9 mouse cellular contexts compared by ENCODE assay signal in the genomic region with DNA sequence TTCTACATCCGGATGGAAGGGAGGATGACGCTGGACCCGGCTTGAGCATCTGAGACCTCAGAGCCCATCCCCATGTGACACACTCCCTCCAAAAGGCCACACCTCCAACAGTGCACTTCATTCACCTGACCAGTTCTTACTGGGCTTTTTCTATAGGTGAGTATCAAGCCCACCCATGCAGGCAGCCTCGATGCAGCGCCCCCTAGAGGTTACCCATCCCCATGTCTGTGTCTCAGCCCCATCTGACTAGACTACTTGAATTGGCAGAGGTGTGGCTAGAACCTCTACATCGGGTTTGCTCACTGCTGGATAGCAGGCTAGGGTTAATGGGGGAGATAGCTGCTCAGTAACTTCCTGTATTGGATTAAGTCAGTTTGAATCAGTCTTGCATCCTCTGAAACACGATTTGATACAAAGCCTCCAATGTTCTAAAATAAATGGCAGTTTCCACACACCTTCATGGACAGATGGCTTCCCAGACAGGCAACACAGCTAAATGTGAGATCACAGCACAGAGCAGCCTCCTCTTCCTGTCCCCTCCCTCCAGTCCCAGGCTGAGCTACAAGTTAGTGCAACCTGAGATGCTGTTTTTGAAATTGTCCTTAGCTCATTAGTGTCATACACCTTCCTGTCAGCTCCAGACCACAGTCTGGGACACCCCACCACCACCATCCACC.
DNase-seq lines count a peak whose midpoint lies in the region; ATAC-seq and TF ChIP-seq lines count a peak whose summit lies in the region.
"Had no signal": no experiment of that assay in that cellular context is flagged by ENCODE, and none has a peak within 500 bp of the region (broad histone marks: within the 10 kb centered on the region; RNA-seq: fewer than 3 reads in every experiment).

No protein-coding gene starts in this region.

- TF ChIP-seq POLR2A in kidney, adult 2 months (IDR thresholded peaks at IDR 0.05; ENCODE audit: low read depth, low read length), result no peak
- TF ChIP-seq POLR2A in testis, adult 2 months (IDR thresholded peaks at IDR 0.05; ENCODE audit: control insufficient read depth, low read depth, low read length), result no peak

- no peak for DNase-seq in kidney, adult 2 months
- no peak for DNase-seq in testis, postnatal 10 days (ENCODE audit: low spot score)
- DNase-seq in embryonic facial prominence, embryonic 14.5 days (ENCODE audit: low spot score), result no peak
- peak; percentile 78 for DNase-seq in telencephalon, adult 2 months (ENCODE audit: low read depth, low spot score)
- DNase-seq in adrenal gland, adult 8-10 months, result no peak

- no peak overlapping the region for H3K4me3 ChIP-seq in kidney, embryonic 16.5 days (ENCODE audit: low read length)
- H3K4me3 ChIP-seq in kidney, adult 2 months (ENCODE audit: insufficient read depth, low read depth, low read length), result no peak overlapping the region
- H3K4me3 ChIP-seq in testis, adult 2 months (ENCODE audit: control insufficient read depth, low read depth, low read length), result no peak overlapping the region
- no peak overlapping the region for H3K4me3 ChIP-seq in embryonic facial prominence, embryonic 14.5 days (ENCODE audit: low read depth, low read length)
- H3K4me3 ChIP-seq: midbrain, embryonic 12.5 days had no signal

- no peak for TF ChIP-seq CTCF in kidney, adult 2 months (conservative IDR thresholded peaks at IDR 0.05; ENCODE audit: insufficient read depth, insufficient read length, low read depth, low read length)
- TF ChIP-seq CTCF in testis, adult 2 months (IDR thresholded peaks at IDR 0.05; ENCODE audit: control insufficient read depth, insufficient read depth, insufficient replicate concordance, low read depth, low read length), result peak; percentile 62; the same call in 1 of the 2 replicates

- peak overlapping the region; percentile 44; the same call in 1 of the 2 replicates for H3K27ac ChIP-seq in kidney, embryonic 16.5 days (ENCODE audit: low read length)
- H3K27ac ChIP-seq in kidney, adult 2 months (ENCODE audit: insufficient read depth, low read depth, low read length), result no peak overlapping the region
- H3K27ac ChIP-seq in testis, adult 2 months (ENCODE audit: control insufficient read depth, insufficient read depth, low read depth, low read length), result no peak overlapping the region
- H3K27ac ChIP-seq in embryonic facial prominence, embryonic 14.5 days (replicated peaks; ENCODE audit: low read depth, low read length), result no peak overlapping the region
- H3K27ac ChIP-seq: midbrain, embryonic 12.5 days had no signal

- peaks cover 28% of the 10 kb centered on the region for H3K4me1 ChIP-seq in kidney, embryonic 16.5 days (ENCODE audit: insufficient read depth, low read length)
- H3K4me1 ChIP-seq in kidney, adult 2 months (ENCODE audit: control insufficient read depth, insufficient read depth, low read length), result no peaks in the 10 kb centered on the region
- no peaks in the 10 kb centered on the region for H3K4me1 ChIP-seq in testis, adult 2 months (ENCODE audit: control insufficient read depth, insufficient read depth, low read length)
- H3K4me1 ChIP-seq in embryonic facial prominence, embryonic 14.5 days (ENCODE audit: control insufficient read depth, insufficient read depth, low read length), result peaks cover 6% of the 10 kb centered on the region; the same call in 1 of the 2 replicates

- no peaks in the 10 kb centered on the region for H3K27me3 ChIP-seq in kidney, embryonic 16.5 days (ENCODE audit: insufficient read depth, low read length)
- H3K27me3 ChIP-seq in kidney, adult 2 months (replicated peaks; ENCODE audit: control insufficient read depth, insufficient read depth, low read length), result no peaks in the 10 kb centered on the region
- H3K27me3 ChIP-seq in testis, adult 2 months (ENCODE audit: control insufficient read depth, insufficient read depth, low read length), result no peaks in the 10 kb centered on the region
- no peaks in the 10 kb centered on the region for H3K27me3 ChIP-seq in embryonic facial prominence, embryonic 14.5 days (replicated peaks; ENCODE audit: control insufficient read depth, insufficient read depth, low read length)
- H3K27me3 ChIP-seq: midbrain, embryonic 12.5 days had no signal

- H3K36me3 ChIP-seq in kidney, embryonic 16.5 days (ENCODE audit: insufficient read depth, low read length), result no peaks in the 10 kb centered on the region
- H3K36me3 ChIP-seq in kidney, adult 2 months (ENCODE audit: control insufficient read depth, insufficient read depth, low read length), result no peaks in the 10 kb centered on the region
- H3K36me3 ChIP-seq in testis, adult 2 months (ENCODE audit: control insufficient read depth, insufficient read depth, low read length), result no peaks in the 10 kb centered on the region
- H3K36me3 ChIP-seq in embryonic facial prominence, embryonic 14.5 days (ENCODE audit: control insufficient read depth, insufficient read depth, low read length), result no peaks in the 10 kb centered on the region
- H3K36me3 ChIP-seq: midbrain, embryonic 12.5 days had no signal

- H3K9ac ChIP-seq in kidney, embryonic 16.5 days (replicated peaks; ENCODE audit: low read length), result no peak overlapping the region
- 0 out of 2 replicates have a peak overlapping the region, but pooled peaks have one; percentile 10 for H3K9ac ChIP-seq in embryonic facial prominence, embryonic 14.5 days (ENCODE audit: low read depth, low read length)
- H3K9ac ChIP-seq: midbrain, embryonic 12.5 days had no signal

- H3K4me2 ChIP-seq in kidney, embryonic 16.5 days (replicated peaks; ENCODE audit: low read depth, low read length), result no peak overlapping the region
- H3K4me2 ChIP-seq in embryonic facial prominence, embryonic 14.5 days (ENCODE audit: low read depth, low read length), result no peak overlapping the region
- H3K4me2 ChIP-seq: midbrain, embryonic 12.5 days had no signal

- peak; percentile 40 for ATAC-seq in kidney, embryonic 16.5 days (ENCODE audit: low FRiP score, low TSS enrichment)
- ATAC-seq in embryonic facial prominence, embryonic 14.5 days (ENCODE audit: low read depth), result no peak
- ATAC-seq: inflammation-experienced regulatory T-cells, adult 6 months had no signal

- H3K9me3 ChIP-seq in kidney, embryonic 16.5 days (ENCODE audit: low read length), result peaks cover 7% of the 10 kb centered on the region; the same call in 1 of the 2 replicates
- H3K9me3 ChIP-seq in embryonic facial prominence, embryonic 14.5 days (ENCODE audit: control insufficient read depth, low read length), result peaks cover 6% of the 10 kb centered on the region; the same call in 1 of the 2 replicates
- H3K9me3 ChIP-seq: midbrain, embryonic 12.5 days had no signal

- WGBS in kidney, embryonic 16.5 days, result 38% methylated on average over 7 of the region's 7 CpGs
- WGBS in kidney, adult 2 months, result 47% methylated on average over 7 of the region's 7 CpGs
- WGBS in embryonic facial prominence, embryonic 14.5 days, result 45% methylated on average over 7 of the region's 7 CpGs
